Mouse (Mus musculus) midbrain, postnatal 0 days (tissue): ENCODE data around the gene Snrnp70. TPM values are rescaled to one million over a fixed set of nuclear protein-coding genes. Genes with fewer than 3 reads are reported as not detected.

ENCODE experiments used
- ATAC-seq: fragments of 200-750 bp; cut with Nextera tagmentation; 2 replicates; pipeline ENCODE4 v1.8.0; 2017; ENCODE audit warnings: moderate number of reproducible peaks, mild to moderate bottlenecking, moderate TSS enrichment, moderate library complexity; ENCODE audit not compliant: low FRiP score
- DNase-seq: peaks from one replicate; pipeline ENCODE4 v3.0.0-alpha.2; 2015; ENCODE audit warnings: low spot score
- H3K27ac ChIP-seq: fragments of 300-500 bp; sonication (generic); 2 replicates; pipeline ENCODE4 v1.5.1; 2014; ENCODE audit warnings: low read depth, mild to moderate bottlenecking, low read length, mixed read lengths
- H3K27me3 ChIP-seq: fragments of 300-500 bp; sonication (generic); 2 replicates; pipeline ENCODE4 v1.6.1; 2014; ENCODE audit warnings: low read length, control low read depth, mixed read lengths; ENCODE audit not compliant: insufficient read depth
- H3K36me3 ChIP-seq: fragments of 300-500 bp; sonication (generic); 2 replicates; pipeline ENCODE4 v1.6.1; 2014; ENCODE audit warnings: low read length, control low read depth, mixed read lengths; ENCODE audit not compliant: insufficient read depth
- H3K4me1 ChIP-seq: fragments of 300-500 bp; sonication (generic); 2 replicates; pipeline ENCODE4 v1.6.1; 2014; ENCODE audit warnings: mild to moderate bottlenecking, control low read depth, antibody characterized with exemption, low read length, mixed read lengths; ENCODE audit not compliant: insufficient read depth
- H3K4me2 ChIP-seq: fragments of 300-500 bp; sonication (generic); 2 replicates; pipeline ENCODE4 v1.6.1; 2014; ENCODE audit warnings: low read depth, mild to moderate bottlenecking, low read length, mixed read lengths; ENCODE audit not compliant: poor library complexity, severe bottlenecking
- H3K4me3 ChIP-seq: fragments of 300-500 bp; sonication (generic); 2 replicates; pipeline ENCODE4 v1.5.1; 2014; ENCODE audit warnings: low read depth, mild to moderate bottlenecking, low read length, moderate library complexity
- H3K9ac ChIP-seq: fragments of 300-500 bp; sonication (generic); replicated peaks from 2 replicates; pipeline ENCODE4 v1.6.1; 2014; ENCODE audit warnings: mild to moderate bottlenecking, low read length, moderate library complexity, mixed read lengths; ENCODE audit not compliant: poor library complexity, severe bottlenecking
- H3K9me3 ChIP-seq: fragments of 300-500 bp; sonication (generic); 2 replicates; pipeline ENCODE4 v1.6.1; 2016; ENCODE audit warnings: low read length, control low read depth
- CTCF ChIP-seq: IDR thresholded peaks from 2 replicates; pipeline ENCODE4 v1.5.1; 2016; ENCODE audit warnings: antibody characterized with exemption, mild to moderate bottlenecking
- WGBS: fragments of 180-500 bp; shearing (Covaris S2); extraction: QIAGEN DNeasy Blood & Tissue Kit; methylation state at CpG from one replicate; pipeline ENCODE4 v1.1.7; 2014; 5-methylcytosine and 5-hydroxymethylcytosine counted together
- polyA plus RNA-seq: library from polyadenylated mRNA; unstranded; fragments of >200 nt; fragmentation: Nextera tagmentation; extraction: Ambion mirVana; gene quantifications from 2 replicates; pipeline ENCODE4 v1.2.1, GENCODE M21; 2015
- total RNA-seq: library from RNA; depleted of rRNA; stranded (reverse); fragments of >200 nt; gene quantifications from 2 replicates; pipeline ENCODE4 v1.2.3, GENCODE M21; 2014

Snrnp70 gene
- total and polyA plus RNA-seq, 2 experiments from 2014 or later, result 131 to 249 TPM

GRCm38 (mm10) chr7:45366652-45367019 is 28.9 kb downstream of the Snrnp70 start, which contains the start of gene Ppfia3:
Ppfia3 (minus strand) TSS chr7:45367019.
- WGBS, result 0% methylated on average over 16 of the region's 26 CpGs
- H3K9ac ChIP-seq, result peak within 1 kb of the TSS; percentile 95
- no peak for TF ChIP-seq CTCF
- H3K27me3 ChIP-seq, result no peaks in the 10 kb centered on the region
- H3K4me1 ChIP-seq, result peaks cover 36% of the 10 kb centered on the region; the same call in 1 of the 2 replicates
- H3K27ac ChIP-seq, result peak within 1 kb of the TSS; percentile 90
- no peaks in the 10 kb centered on the region for H3K9me3 ChIP-seq
- peak within 1 kb of the TSS; percentile 80 for H3K4me2 ChIP-seq
- H3K4me3 ChIP-seq, result peak within 1 kb of the TSS; percentile 86
- peak; percentile 36 for ATAC-seq
- no peaks in the 10 kb centered on the region; the same call in 1 of the 2 replicates for H3K36me3 ChIP-seq
- no peak for DNase-seq

DNA sequence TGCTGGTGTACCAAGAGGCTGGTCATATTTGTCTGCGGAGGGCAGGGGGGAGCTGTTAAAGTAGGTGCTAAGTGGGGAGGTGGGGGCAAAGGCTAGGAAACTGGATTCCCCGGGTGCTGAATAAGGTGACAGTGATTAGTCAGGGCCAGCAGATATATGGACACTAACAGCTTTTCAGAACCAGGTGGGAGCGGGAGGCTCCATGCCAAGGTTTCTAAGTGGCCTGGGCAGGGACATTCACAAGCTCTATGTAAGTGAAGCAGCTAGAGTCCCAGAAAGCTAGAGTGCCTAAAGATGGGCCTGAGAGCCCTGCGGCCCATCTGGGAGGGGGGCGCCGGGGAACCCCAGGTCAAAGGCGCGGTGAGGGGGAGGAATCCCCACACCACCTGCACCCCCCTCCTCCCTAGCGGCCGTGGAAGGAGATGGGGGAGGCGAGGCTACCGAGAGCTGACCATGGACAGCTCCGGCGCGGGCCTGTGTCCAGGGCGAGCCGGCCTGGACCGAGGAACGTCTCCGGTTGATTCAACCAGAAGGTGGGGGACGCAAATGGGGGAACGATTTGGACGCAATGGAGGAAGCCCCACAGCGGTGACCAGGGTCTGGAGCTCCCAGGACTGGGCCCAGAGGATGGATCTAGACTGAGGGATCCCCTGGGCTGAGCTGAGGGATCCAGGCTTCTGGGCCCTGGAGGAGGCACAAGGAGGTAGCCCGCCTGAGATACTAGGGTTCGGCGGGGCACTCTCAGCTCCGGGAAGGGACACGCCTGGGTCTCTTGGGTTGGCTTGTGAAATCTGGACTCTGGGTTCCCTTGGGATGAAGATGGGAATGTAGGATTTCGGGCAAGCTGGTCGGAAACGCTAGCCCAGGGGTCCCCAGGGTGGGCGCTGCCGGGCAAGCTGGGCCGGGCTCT is 29.5 kb downstream of the Snrnp70 start:
- ATAC-seq (no peak), DNase-seq (peak; percentile 23)
- peak overlapping the region; percentile 95 for H3K9ac ChIP-seq
- no peaks in the 10 kb centered on the region for H3K9me3 ChIP-seq
- no peaks in the 10 kb centered on the region for H3K36me3 ChIP-seq
- peaks cover 36% of the 10 kb centered on the region; the same call in 1 of the 2 replicates for H3K4me1 ChIP-seq
- H3K27ac ChIP-seq, result peak overlapping the region; percentile 77
- WGBS, result 4% methylated on average over 34 of the region's 35 CpGs
- H3K4me2 ChIP-seq, result peak overlapping the region; percentile 80
- no peak for TF ChIP-seq CTCF
- H3K27me3 ChIP-seq, result no peaks in the 10 kb centered on the region
- H3K4me3 ChIP-seq, result peak overlapping the region; percentile 86

- Histone ChIP-seq H3K4me1 (peaks cover 30% of the 10 kb centered on the region; the same call in 1 of the 2 replicates), H3K9ac (no peak overlapping the region), H3K4me3 (no peak overlapping the region), H3K4me2 (no peak overlapping the region), H3K27ac (no peak overlapping the region), H3K27me3 (no peaks in the 10 kb centered on the region), H3K36me3 (no peaks in the 10 kb centered on the region), H3K9me3 (no peaks in the 10 kb centered on the region)
- DNase-seq (no peak), ATAC-seq (no peak)
- TF ChIP-seq CTCF, result no peak
- WGBS, result 97% methylated on average over 2 of the region's 2 CpGs
These were observed 31.6 kb downstream of the Snrnp70 start for GRCm38 (mm10) chr7:45363983-45364382.

DNA sequence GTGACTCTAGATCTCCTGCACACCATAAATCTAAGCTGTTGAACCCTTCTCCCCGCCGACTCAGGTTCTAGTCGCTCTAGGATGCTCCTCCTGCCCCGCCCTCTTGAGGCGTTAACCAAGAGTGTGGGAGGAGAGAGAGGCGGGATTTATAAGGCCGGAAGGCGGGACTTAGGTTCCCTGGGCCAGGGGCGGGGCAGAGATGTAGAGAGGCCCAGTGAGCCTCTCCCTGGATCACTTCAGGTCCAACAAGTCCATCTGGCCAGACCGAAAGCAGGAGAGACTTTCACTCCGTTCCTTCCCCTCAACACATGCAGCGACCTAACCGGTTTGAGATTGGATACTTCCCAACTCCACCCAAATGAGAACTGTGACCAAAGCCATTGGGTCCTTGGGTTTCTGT is 32.7 kb downstream of the Snrnp70 start:
- H3K4me1 ChIP-seq, result peaks cover 22% of the 10 kb centered on the region; the same call in 1 of the 2 replicates
- H3K36me3 ChIP-seq, result 0 out of 2 replicates have a peak, but pooled peaks cover 7% of the 10 kb centered on the region
- no peaks in the 10 kb centered on the region for H3K9me3 ChIP-seq
- H3K4me2 ChIP-seq, result no peak overlapping the region
- TF ChIP-seq CTCF, result no peak
- H3K4me3 ChIP-seq, result no peak overlapping the region
- WGBS, result 10% methylated on average over 13 of the region's 13 CpGs
- no peak overlapping the region for H3K9ac ChIP-seq
- no peaks in the 10 kb centered on the region for H3K27me3 ChIP-seq
- no peak overlapping the region for H3K27ac ChIP-seq
- no peak for ATAC-seq
- DNase-seq, result peak; percentile 58

DNA sequence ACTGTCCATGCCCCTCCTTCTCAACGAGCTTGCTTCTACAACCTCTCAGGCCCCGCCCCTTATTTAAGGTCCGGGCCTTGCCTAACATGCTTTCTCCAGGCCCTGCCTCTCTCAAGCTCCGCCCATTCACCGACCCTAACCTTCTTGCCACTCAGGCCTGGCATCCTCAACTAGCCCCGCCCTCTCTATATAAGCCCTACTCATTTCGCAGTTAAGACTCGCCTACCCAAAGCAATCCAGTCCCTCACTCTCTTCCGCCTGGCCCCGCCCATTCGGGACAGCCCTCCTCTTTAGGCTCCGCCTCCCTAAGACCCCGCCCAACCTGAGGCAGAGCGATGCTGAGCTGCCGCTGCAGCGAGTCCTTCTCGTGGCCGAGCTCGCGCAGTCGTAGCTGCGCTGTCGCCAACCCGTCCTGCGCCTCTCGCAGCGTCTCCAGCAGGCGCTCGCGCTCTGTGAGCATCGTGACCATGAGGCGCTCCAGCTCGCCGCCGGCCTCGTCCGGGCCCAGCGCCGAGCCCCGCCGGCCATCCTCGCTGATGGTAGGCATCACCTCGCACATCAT is 34.2 kb downstream of the Snrnp70 start:
- TF ChIP-seq CTCF, result no peak
- peaks cover 21% of the 10 kb centered on the region; the same call in 1 of the 2 replicates for H3K4me1 ChIP-seq
- DNase-seq, result peak; percentile 93
- H3K4me3 ChIP-seq, result peak overlapping the region; percentile 41
- peak overlapping the region; percentile 47 for H3K27ac ChIP-seq
- ATAC-seq, result peak; percentile 86
- under 1% methylated on average over 43 of the region's 43 CpGs for WGBS
- H3K4me2 ChIP-seq, result peak overlapping the region; percentile 78
- peaks cover 15% of the 10 kb centered on the region for H3K36me3 ChIP-seq
- peak overlapping the region; percentile 65 for H3K9ac ChIP-seq
- no peaks in the 10 kb centered on the region for H3K9me3 ChIP-seq
- no peaks in the 10 kb centered on the region for H3K27me3 ChIP-seq
